8 mouse cellular contexts compared by ENCODE assay signal in the genomic region with DNA sequence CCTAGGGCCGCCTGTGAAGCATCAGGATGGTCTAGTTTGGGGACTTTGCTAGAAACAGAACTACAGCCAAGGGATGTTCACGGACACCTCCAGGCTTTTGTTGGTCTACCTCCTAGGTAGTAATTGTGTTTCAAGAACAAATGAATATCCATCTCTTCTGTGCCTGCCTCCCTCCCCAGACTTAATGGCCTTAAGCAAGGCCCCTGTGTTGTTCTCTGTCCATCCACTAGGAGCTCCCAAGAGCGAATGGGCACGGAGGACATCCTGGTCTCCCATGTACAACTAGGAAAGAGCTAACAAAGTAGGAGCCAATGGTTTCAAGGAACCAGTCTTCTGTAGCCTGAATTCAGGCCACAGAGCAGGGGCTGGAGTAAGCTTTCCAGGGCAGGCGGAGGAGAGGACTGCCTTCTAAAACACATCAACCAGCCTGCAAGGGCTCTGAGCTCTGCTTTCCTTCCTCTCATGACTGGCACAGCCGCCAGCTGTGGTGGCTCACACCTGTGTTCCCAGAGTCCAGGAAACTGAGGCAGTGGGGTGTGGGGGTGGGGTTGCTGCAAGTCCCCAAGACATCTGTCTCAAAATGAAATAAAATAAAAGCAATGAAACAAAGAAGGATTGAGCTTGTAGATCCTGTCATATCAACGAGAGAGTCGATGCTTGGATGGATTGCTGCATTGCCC.
DNase-seq lines count a peak whose midpoint lies in the region; ATAC-seq and TF ChIP-seq lines count a peak whose summit lies in the region.

No protein-coding gene starts in this region.

- no peak for TF ChIP-seq EP300 in liver, postnatal 0 days (IDR thresholded peaks at IDR 0.05; ENCODE audit: low read depth)

- no peak overlapping the region for H3K27ac ChIP-seq in liver, postnatal 0 days (ENCODE audit: low read depth)
- no peak overlapping the region for H3K27ac ChIP-seq in liver, embryonic 11.5 days (ENCODE audit: low read depth, low read length)

- H3K36me3 ChIP-seq in liver, postnatal 0 days (replicated peaks; ENCODE audit: insufficient read depth, low read length), result no peaks in the 10 kb centered on the region
- no peaks in the 10 kb centered on the region for H3K36me3 ChIP-seq in liver, embryonic 11.5 days (ENCODE audit: control insufficient read depth, insufficient read depth, low read length)

- no peak overlapping the region for H3K4me2 ChIP-seq in liver, postnatal 0 days (ENCODE audit: low read depth, low read length)
- H3K4me2 ChIP-seq in liver, embryonic 11.5 days, result no peak overlapping the region

- peaks cover 7% of the 10 kb centered on the region; the same call in 1 of the 2 replicates for H3K4me1 ChIP-seq in liver, postnatal 0 days (ENCODE audit: insufficient read depth)
- no peaks in the 10 kb centered on the region for H3K4me1 ChIP-seq in liver, embryonic 11.5 days (replicated peaks; ENCODE audit: control insufficient read depth, insufficient read depth, low read length)

- no peaks in the 10 kb centered on the region for H3K9me3 ChIP-seq in liver, postnatal 0 days (ENCODE audit: low read length)
- no peaks in the 10 kb centered on the region for H3K9me3 ChIP-seq in liver, embryonic 11.5 days (ENCODE audit: control insufficient read depth, low read length)

- WGBS in liver, postnatal 0 days (ENCODE audit: insufficient replicate concordance), result 49% methylated on average over 8 of the region's 8 CpGs
- 51% methylated on average over 8 of the region's 8 CpGs for WGBS in liver, embryonic 11.5 days

- peak; percentile 59 for TF ChIP-seq CTCF in liver, postnatal 0 days (IDR thresholded peaks at IDR 0.05; ENCODE audit: low read depth)

- H3K27me3 ChIP-seq in liver, postnatal 0 days (ENCODE audit: insufficient read depth, low read length), result peaks cover 51% of the 10 kb centered on the region
- H3K27me3 ChIP-seq in liver, embryonic 11.5 days (replicated peaks; ENCODE audit: control insufficient read depth, insufficient read depth, low read length), result peaks cover 62% of the 10 kb centered on the region

- no peak overlapping the region for H3K9ac ChIP-seq in liver, postnatal 0 days (replicated peaks)
- H3K9ac ChIP-seq in liver, embryonic 11.5 days (ENCODE audit: low read depth, low read length), result no peak overlapping the region

- DNase-seq in cerebellum, postnatal 10 days, result peak; percentile 75 to 77
- DNase-seq in cerebellum, adult 8-10 months, result no peak
- no peak for DNase-seq in liver, postnatal 0 days
- no peak for DNase-seq in liver, embryonic 11.5 days (ENCODE audit: low spot score)
- DNase-seq in thymus, postnatal 0 days (ENCODE audit: low spot score), result peak; percentile 71
- no peak for DNase-seq in adrenal gland, adult 8-10 months
- no peak for DNase-seq in left cerebral cortex, adult 18-20 months (ENCODE audit: low spot score in 2 of 2)

- no peak overlapping the region for H3K4me3 ChIP-seq in liver, postnatal 0 days (ENCODE audit: low read depth, low read length)
- no peak overlapping the region for H3K4me3 ChIP-seq in liver, embryonic 11.5 days (ENCODE audit: low read depth, low read length)

- no peak for ATAC-seq in liver, postnatal 0 days
- no peak for ATAC-seq in liver, embryonic 11.5 days (replicated peaks; ENCODE audit: low FRiP score)
- ATAC-seq in granulocyte monocyte progenitor cell, adult 5-6 weeks (replicated peaks; ENCODE audit: poor library complexity, severe bottlenecking), result peak; percentile 43; the same call in 1 of the 2 replicates

Comparison
In these comparisons a context has a peak if more than half of its experiments do, and no peak if none do; other contexts are left out.
1. DNase-seq: peak in cerebellum, postnatal 10 days (2 of 2) and thymus, postnatal 0 days (single experiment); none in cerebellum, adult 8-10 months (single experiment), liver, postnatal 0 days (single experiment), liver, embryonic 11.5 days (single experiment), adrenal gland, adult 8-10 months (single experiment) and left cerebral cortex, adult 18-20 months (0 of 2).